Mouse (Mus musculus): ENCODE results near the gene Vmn1r15.

The Vmn1r15 gene

GRCm38 (mm10) chr6:57257652-57258051, at the start of gene Vmn1r15:
Vmn1r15 (plus strand) TSS chr6:57257952.
- no peak for DNase-seq

GRCm38 (mm10) chr6:57231386-57231785, 26.4 kb upstream of the Vmn1r15 start, which contains the start of gene Vmn1r14:
Vmn1r14 (plus strand) TSS chr6:57231686.
- DNase-seq, result no peak

GRCm38 (mm10) chr6:57260990-57261389, 3.2 kb downstream of the Vmn1r15 start:
- DNase-seq, result no peak

- DNase-seq, result no peak
Observed at GRCm38 (mm10) chr6:57271881-57272280, 14.1 kb downstream of the Vmn1r15 start.

GRCm38 (mm10) chr6:57272517-57272916, 14.8 kb downstream of the Vmn1r15 start:
- no peak for DNase-seq

- DNase-seq, result no peak
Observed at GRCm38 (mm10) chr6:57278952-57279351, 21.2 kb downstream of the Vmn1r15 start.
